ENCODE assay signal across 14 mouse cellular contexts in the genomic region with DNA sequence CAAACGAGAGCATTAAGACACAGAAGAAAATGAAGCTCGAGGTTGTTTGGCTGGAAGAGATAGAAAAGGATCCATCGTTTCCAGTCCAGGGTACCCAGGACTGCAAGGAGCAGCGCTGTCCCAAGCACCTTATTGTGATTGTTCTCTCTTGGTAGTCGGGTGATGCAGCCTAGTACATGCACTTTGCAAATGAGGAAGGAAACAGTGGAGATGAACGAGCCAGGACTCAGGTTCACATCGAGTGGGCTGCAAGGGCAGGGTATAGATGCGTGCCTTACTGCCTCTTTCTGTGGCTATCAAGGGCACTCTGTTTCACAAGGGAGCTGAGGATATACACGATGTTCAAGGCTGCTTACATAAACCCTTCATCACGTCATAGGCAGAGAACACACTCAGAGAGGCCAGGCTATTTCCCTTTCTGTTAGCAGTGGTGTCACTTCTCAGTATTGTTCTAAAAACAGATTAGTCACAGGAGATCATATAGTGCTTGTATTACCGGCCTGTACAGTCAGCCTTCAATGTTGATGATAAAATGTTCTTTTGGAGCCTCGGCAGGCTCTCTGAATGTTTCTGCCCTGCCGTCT. TPM values are rescaled to one million over a fixed set of nuclear protein-coding genes. Genes with fewer than 3 reads are reported as not detected.
"Had no signal": no experiment of that assay in that cellular context is flagged by ENCODE, and none has a peak within 500 bp of the region (broad histone marks: within the 10 kb centered on the region; RNA-seq: fewer than 3 reads in every experiment).

No protein-coding gene starts in this region.

- DNase-seq: kidney, adult 9 months; kidney, postnatal 36 days; liver; lung, postnatal 36 days; retina, postnatal 1 day; thymus, postnatal 36 days had no signal

- ATAC-seq: intestine, postnatal 0 days; midbrain, embryonic 16.5 days had no signal

- H3K9me3 ChIP-seq: limb, embryonic 12.5 days; lung, embryonic 15.5 days; midbrain, embryonic 12.5 days; neural tube, embryonic 13.5 days had no signal

- H3K36me3 ChIP-seq: limb, embryonic 12.5 days; lung, embryonic 15.5 days; midbrain, embryonic 12.5 days; neural tube, embryonic 13.5 days had no signal

- H3K27me3 ChIP-seq: limb, embryonic 12.5 days; lung, embryonic 15.5 days; midbrain, embryonic 12.5 days; neural tube, embryonic 13.5 days had no signal

- H3K4me3 ChIP-seq: layer of hippocampus, adult 2 months; limb, embryonic 12.5 days; lung, embryonic 15.5 days; midbrain, embryonic 12.5 days; neural tube, embryonic 13.5 days had no signal

- H3K4me1 ChIP-seq: limb, embryonic 12.5 days; lung, embryonic 15.5 days; midbrain, embryonic 12.5 days; neural tube, embryonic 13.5 days had no signal

RNA-seq across cellular contexts. Expression of gene Lepr, which starts 30.9 kb away (rescaled TPM):
- total RNA-seq: megakaryocyte-erythroid progenitor cell, adult 5-6 weeks had no signal
